Mouse (Mus musculus) heart, embryonic 14.5 days (tissue): ENCODE results near the gene Phf24. TPM values are rescaled to one million over a fixed set of nuclear protein-coding genes. Genes with fewer than 3 reads are reported as not detected.

Source experiments
- ATAC-seq: fragments of 200-750 bp; cut with Nextera tagmentation; 2 replicates; pipeline ENCODE4 v1.8.0; 2017; ENCODE audit warnings: low read depth, moderate TSS enrichment; ENCODE audit not compliant: insufficient number of reproducible peaks, insufficient read depth, low FRiP score
- H3K27ac ChIP-seq, 2 experiments: fragments of 200-500 bp in 1 of 2; fragments of 300-500 bp in 1 of 2; sonication (generic) in 1 of 2; replicated peaks in 1 of 2; 2 replicates each; pipeline ENCODE4 v1.5.1; 2012 to 2014; ENCODE audit warnings: low read depth in 2 of 2, low read length in 2 of 2, control low read depth in 1 of 2, mild to moderate bottlenecking in 1 of 2, mixed read lengths in 1 of 2; ENCODE audit not compliant: control insufficient read depth in 1 of 2, insufficient read depth in 1 of 2
- H3K27me3 ChIP-seq: fragments of 300-500 bp; sonication (generic); 2 replicates; pipeline ENCODE4 v1.6.1; 2014; ENCODE audit warnings: mild to moderate bottlenecking, low read length, control low read depth; ENCODE audit not compliant: control insufficient read depth, insufficient read depth
- H3K36me3 ChIP-seq: fragments of 300-500 bp; sonication (generic); 2 replicates; pipeline ENCODE4 v1.6.1; 2014; ENCODE audit warnings: mild to moderate bottlenecking, control low read depth, low read length, mixed read lengths; ENCODE audit not compliant: control insufficient read depth, insufficient read depth
- H3K4me1 ChIP-seq, 2 experiments: fragments of 200-500 bp in 1 of 2; fragments of 300-500 bp in 1 of 2; sonication (generic) in 1 of 2; 2 replicates each; pipeline ENCODE4 v1.6.1; 2012 to 2014; ENCODE audit warnings: low read length in 2 of 2, control low read depth in 1 of 2, mixed read lengths in 1 of 2; ENCODE audit not compliant: control insufficient read depth in 2 of 2, insufficient read depth in 2 of 2
- H3K4me2 ChIP-seq: fragments of 300-500 bp; sonication (generic); 2 replicates; pipeline ENCODE4 v1.6.1; 2014; ENCODE audit warnings: mild to moderate bottlenecking, low read length
- H3K4me3 ChIP-seq, 2 experiments: fragments of 200-500 bp in 1 of 2; fragments of 300-500 bp in 1 of 2; sonication (generic) in 1 of 2; 2 replicates each; pipeline ENCODE4 v1.5.1; 2012 to 2014; ENCODE audit warnings: low read length in 2 of 2, mild to moderate bottlenecking in 2 of 2, control low read depth in 1 of 2, low read depth in 1 of 2, moderate library complexity in 1 of 2; ENCODE audit not compliant: control insufficient read depth in 1 of 2, insufficient read depth in 1 of 2
- H3K9ac ChIP-seq: fragments of 300-500 bp; sonication (generic); 2 replicates; pipeline ENCODE4 v1.6.1; 2014; ENCODE audit warnings: mild to moderate bottlenecking, low read length
- H3K9me3 ChIP-seq: fragments of 300-500 bp; sonication (generic); 2 replicates; pipeline ENCODE4 v1.6.1; 2016; ENCODE audit warnings: low read length, control low read depth; ENCODE audit not compliant: control insufficient read depth
- WGBS: fragments of 180-500 bp; shearing (Covaris S2); extraction: QIAGEN DNeasy Blood & Tissue Kit; methylation state at CpG from one replicate; pipeline ENCODE4 v1.1.7; 2014; 5-methylcytosine and 5-hydroxymethylcytosine counted together
- polyA plus RNA-seq: library from polyadenylated mRNA; unstranded; fragments of >200 nt; fragmentation: Nextera tagmentation; extraction: Ambion mirVana; gene quantifications from 2 replicates; pipeline ENCODE4 v1.2.1, GENCODE M21; 2014

Gene Phf24
- polyA plus RNA-seq, 1 experiment from 2014 or later: 5.6 TPM

- Histone ChIP-seq H3K4me2 (no peak overlapping the region), H3K4me3 (no peak overlapping the region), H3K27me3 (peaks cover 16% of the 10 kb centered on the region; the same call in 1 of the 2 replicates), H3K27ac (no peak overlapping the region), H3K36me3 (no peaks in the 10 kb centered on the region), H3K9me3 (peaks cover 3% of the 10 kb centered on the region; the same call in 1 of the 2 replicates), H3K9ac (no peak overlapping the region), H3K4me1 (no peaks in the 10 kb centered on the region)
- WGBS: 77% methylated on average over 13 of the region's 13 CpGs
- no peak for ATAC-seq
Measured at GRCm38 (mm10) chr4:42924095-42924710, 7.7 kb downstream of the Phf24 start.

GRCm38 (mm10) chr4:42928209-42928608 is 11.7 kb downstream of the Phf24 start:
- ATAC-seq: no peak

GRCm38 (mm10) chr4:42928952-42929351 is 12.5 kb downstream of the Phf24 start:
- Histone ChIP-seq H3K36me3 (no peaks in the 10 kb centered on the region), H3K27ac (no peak overlapping the region), H3K4me3 (no peak overlapping the region), H3K4me2 (no peak overlapping the region), H3K9ac (no peak overlapping the region), H3K9me3 (peaks cover 3% of the 10 kb centered on the region; the same call in 1 of the 2 replicates), H3K4me1 (peaks cover 21 to 26% of the 10 kb centered on the region in 2 experiments), H3K27me3 (peaks cover 16% of the 10 kb centered on the region; the same call in 1 of the 2 replicates)
- WGBS: 88% methylated on average over 9 of the region's 9 CpGs
- ATAC-seq: no peak

More at GRCm38 (mm10) chr4:42928209-42928608, 11.7 kb downstream of the Phf24 start:
- 79% methylated on average over 5 of the region's 5 CpGs for WGBS
- Histone ChIP-seq H3K9me3 (peaks cover 3% of the 10 kb centered on the region; the same call in 1 of the 2 replicates), H3K4me3 (no peak overlapping the region), H3K27me3 (peaks cover 16% of the 10 kb centered on the region; the same call in 1 of the 2 replicates), H3K4me1 (peaks cover 15 to 21% of the 10 kb centered on the region in 2 experiments), H3K27ac (no peak overlapping the region), H3K9ac (no peak overlapping the region), H3K4me2 (no peak overlapping the region), H3K36me3 (no peaks in the 10 kb centered on the region)

- Histone ChIP-seq H3K4me3 (no peak overlapping the region), H3K9ac (peak overlapping the region; percentile 25; the same call in 1 of the 2 replicates), H3K36me3 (no peaks in the 10 kb centered on the region), H3K9me3 (peaks cover 3% of the 10 kb centered on the region; the same call in 1 of the 2 replicates), H3K4me2 (peak overlapping the region; percentile 61), H3K27me3 (peaks cover 8% of the 10 kb centered on the region), H3K4me1 (peaks cover 21 to 26% of the 10 kb centered on the region in 2 experiments), H3K27ac (peak overlapping the region; percentile 97)
- ATAC-seq: peak; percentile 47; the same call in 1 of the 2 replicates
- 22% methylated on average over 8 of the region's 8 CpGs for WGBS
Measured at GRCm38 (mm10) chr4:42932229-42932969, 15.9 kb downstream of the Phf24 start.

GRCm38 (mm10) chr4:42933630-42934029 is 17.2 kb downstream of the Phf24 start:
- ATAC-seq: peak; percentile 70; the same call in 1 of the 2 replicates
- Histone ChIP-seq H3K4me3 (peak overlapping the region; percentile 10 to 26), H3K9ac (peak overlapping the region; percentile 54), H3K27me3 (peaks cover 13% of the 10 kb centered on the region), H3K4me2 (peak overlapping the region; percentile 61), H3K36me3 (no peaks in the 10 kb centered on the region), H3K4me1 (peaks cover 21 to 26% of the 10 kb centered on the region in 2 experiments), H3K9me3 (no peaks in the 10 kb centered on the region), H3K27ac (peak overlapping the region in 1 of 2 experiments; percentile 97; a peak in 2 of 4 replicates)
- 6% methylated on average over 22 of the region's 22 CpGs for WGBS

GRCm38 (mm10) chr4:42941396-42941795 is 24.9 kb downstream of the Phf24 start:
- no peaks in the 10 kb centered on the region for H3K4me1 ChIP-seq
- WGBS: 64% methylated on average over 7 of the region's 7 CpGs
- no peak overlapping the region for H3K4me2 ChIP-seq
- no peaks in the 10 kb centered on the region for H3K36me3 ChIP-seq
- H3K4me3 ChIP-seq: no peak overlapping the region
- no peak overlapping the region for H3K9ac ChIP-seq
- ATAC-seq: no peak
- H3K27ac ChIP-seq: no peak overlapping the region
- no peaks in the 10 kb centered on the region for H3K9me3 ChIP-seq
- H3K27me3 ChIP-seq: peaks cover 6% of the 10 kb centered on the region

GRCm38 (mm10) chr4:42943341-42943740 is 26.9 kb downstream of the Phf24 start:
- no peak overlapping the region for H3K27ac ChIP-seq
- H3K9me3 ChIP-seq: no peaks in the 10 kb centered on the region
- 58% methylated on average over 5 of the region's 5 CpGs for WGBS
- H3K4me3 ChIP-seq: no peak overlapping the region
- peaks cover 14% of the 10 kb centered on the region for H3K27me3 ChIP-seq
- H3K4me1 ChIP-seq: no peaks in the 10 kb centered on the region
- no peak overlapping the region for H3K9ac ChIP-seq
- no peaks in the 10 kb centered on the region for H3K36me3 ChIP-seq
- H3K4me2 ChIP-seq: no peak overlapping the region
- ATAC-seq: no peak
